Mouse (Mus musculus): ENCODE results near the gene Dact3. TPM values are rescaled to one million over a fixed set of nuclear protein-coding genes. Genes with fewer than 3 reads are reported as not detected.

Gene Dact3
- polyA plus RNA-seq, 1 experiment from 2014 or later = 3.5 TPM

GRCm38 (mm10) chr7:16872478-16872877 lies 2.6 kb upstream of the Dact3 start:
- H3K27ac ChIP-seq (ENCODE audit: low read depth, low read length) = no peak overlapping the region
- ATAC-seq = no peak
- no peak overlapping the region for H3K4me3 ChIP-seq (ENCODE audit: low read length)
- no peak overlapping the region for H3K9ac ChIP-seq (ENCODE audit: low read depth, low read length)
- WGBS = 91% methylated on average over 9 of the region's 9 CpGs
- H3K27me3 ChIP-seq (replicated peaks; ENCODE audit: control insufficient read depth, insufficient read depth, low read length) = no peaks in the 10 kb centered on the region
- H3K9me3 ChIP-seq (ENCODE audit: control insufficient read depth, low read length) = no peaks in the 10 kb centered on the region
- H3K36me3 ChIP-seq (ENCODE audit: control insufficient read depth, insufficient read depth, low read length) = no peaks in the 10 kb centered on the region
- H3K4me1 ChIP-seq (ENCODE audit: control insufficient read depth, insufficient read depth, low read depth, low read length) = peaks cover 14% of the 10 kb centered on the region
- H3K4me2 ChIP-seq (ENCODE audit: low read length) = no peak overlapping the region

GRCm38 (mm10) chr7:16873392-16873791 lies 1.7 kb upstream of the Dact3 start:
- Histone ChIP-seq H3K36me3 (ENCODE audit: control insufficient read depth, insufficient read depth, low read length) (no peaks in the 10 kb centered on the region), H3K4me2 (ENCODE audit: low read length) (no peak overlapping the region; the same call in 1 of the 2 replicates), H3K4me1 (ENCODE audit: control insufficient read depth, insufficient read depth, low read depth, low read length) (peaks cover 14% of the 10 kb centered on the region), H3K27ac (ENCODE audit: low read depth, low read length) (no peak overlapping the region), H3K9ac (ENCODE audit: low read depth, low read length) (no peak overlapping the region), H3K4me3 (ENCODE audit: low read length) (no peak overlapping the region), H3K9me3 (ENCODE audit: control insufficient read depth, low read length) (no peaks in the 10 kb centered on the region), H3K27me3 (replicated peaks; ENCODE audit: control insufficient read depth, insufficient read depth, low read length) (no peaks in the 10 kb centered on the region)
- 93% methylated on average over 4 of the region's 4 CpGs for WGBS
- ATAC-seq = no peak

GRCm38 (mm10) chr7:16874190-16874589 lies 927 bp upstream of the Dact3 start:
- no peaks in the 10 kb centered on the region for H3K9me3 ChIP-seq (ENCODE audit: control insufficient read depth, low read length)
- WGBS = 4% methylated on average over 17 of the region's 17 CpGs
- peaks cover 14% of the 10 kb centered on the region for H3K4me1 ChIP-seq (ENCODE audit: control insufficient read depth, insufficient read depth, low read depth, low read length)
- no peaks in the 10 kb centered on the region for H3K27me3 ChIP-seq (replicated peaks; ENCODE audit: control insufficient read depth, insufficient read depth, low read length)
- no peaks in the 10 kb centered on the region for H3K36me3 ChIP-seq (ENCODE audit: control insufficient read depth, insufficient read depth, low read length)
- no peak for ATAC-seq
- H3K27ac ChIP-seq (ENCODE audit: low read depth, low read length) = peak overlapping the region; percentile 72
- peak overlapping the region; percentile 41 for H3K9ac ChIP-seq (ENCODE audit: low read depth, low read length)
- peak overlapping the region; percentile 84 for H3K4me3 ChIP-seq (ENCODE audit: low read length)
- peak overlapping the region; percentile 58 for H3K4me2 ChIP-seq (ENCODE audit: low read length)

- peaks cover 13% of the 10 kb centered on the region for H3K4me1 ChIP-seq (ENCODE audit: control insufficient read depth, insufficient read depth, low read depth, low read length)
- 0% methylated on average over 32 of the region's 33 CpGs for WGBS
- peak overlapping the region; percentile 89 for H3K27ac ChIP-seq (ENCODE audit: low read depth, low read length)
- no peaks in the 10 kb centered on the region for H3K9me3 ChIP-seq (ENCODE audit: control insufficient read depth, low read length)
- peak overlapping the region; percentile 84 for H3K4me3 ChIP-seq (ENCODE audit: low read length)
- H3K36me3 ChIP-seq (ENCODE audit: control insufficient read depth, insufficient read depth, low read length) = no peaks in the 10 kb centered on the region
- peak overlapping the region; percentile 76 for H3K4me2 ChIP-seq (ENCODE audit: low read length)
- H3K9ac ChIP-seq (ENCODE audit: low read depth, low read length) = peak overlapping the region; percentile 93; the same call in 1 of the 2 replicates
- ATAC-seq = peak; percentile 96
- no peaks in the 10 kb centered on the region for H3K27me3 ChIP-seq (replicated peaks; ENCODE audit: control insufficient read depth, insufficient read depth, low read length)
Observed at GRCm38 (mm10) chr7:16874756-16875309, 284 bp upstream of the Dact3 start.

GRCm38 (mm10) chr7:16875326-16875725 lies 209 bp downstream of the Dact3 start:
- no peaks in the 10 kb centered on the region for H3K27me3 ChIP-seq (replicated peaks; ENCODE audit: control insufficient read depth, insufficient read depth, low read length)
- peak overlapping the region; percentile 93 for H3K9ac ChIP-seq (ENCODE audit: low read depth, low read length)
- H3K27ac ChIP-seq (ENCODE audit: low read depth, low read length) = peak overlapping the region; percentile 89
- H3K4me1 ChIP-seq (ENCODE audit: control insufficient read depth, insufficient read depth, low read depth, low read length) = peaks cover 13% of the 10 kb centered on the region
- H3K4me3 ChIP-seq (ENCODE audit: low read length) = peak overlapping the region; percentile 84
- ATAC-seq = peak; percentile 55
- H3K9me3 ChIP-seq (ENCODE audit: control insufficient read depth, low read length) = no peaks in the 10 kb centered on the region
- 0% methylated on average over 40 of the region's 42 CpGs for WGBS
- H3K36me3 ChIP-seq (ENCODE audit: control insufficient read depth, insufficient read depth, low read length) = no peaks in the 10 kb centered on the region
- H3K4me2 ChIP-seq (ENCODE audit: low read length) = peak overlapping the region; percentile 76

- Histone ChIP-seq H3K4me2 (ENCODE audit: low read length) (peak overlapping the region; percentile 76), H3K36me3 (ENCODE audit: control insufficient read depth, insufficient read depth, low read length) (no peaks in the 10 kb centered on the region), H3K9me3 (ENCODE audit: control insufficient read depth, low read length) (no peaks in the 10 kb centered on the region), H3K4me1 (ENCODE audit: control insufficient read depth, insufficient read depth, low read depth, low read length) (peaks cover 13% of the 10 kb centered on the region), H3K27me3 (replicated peaks; ENCODE audit: control insufficient read depth, insufficient read depth, low read length) (no peaks in the 10 kb centered on the region), H3K9ac (ENCODE audit: low read depth, low read length) (peak overlapping the region; percentile 93), H3K4me3 (ENCODE audit: low read length) (peak overlapping the region; percentile 84), H3K27ac (ENCODE audit: low read depth, low read length) (no peak overlapping the region)
- no peak for ATAC-seq
- WGBS = 7% methylated on average over 11 of the region's 11 CpGs
Observed at GRCm38 (mm10) chr7:16876006-16876405, 889 bp downstream of the Dact3 start.

GRCm38 (mm10) chr7:16876608-16877007 lies 1.5 kb downstream of the Dact3 start:
- Histone ChIP-seq H3K4me1 (ENCODE audit: control insufficient read depth, insufficient read depth, low read depth, low read length) (peaks cover 13% of the 10 kb centered on the region), H3K4me2 (ENCODE audit: low read length) (peak overlapping the region; percentile 76), H3K36me3 (ENCODE audit: control insufficient read depth, insufficient read depth, low read length) (no peaks in the 10 kb centered on the region), H3K27ac (ENCODE audit: low read depth, low read length) (no peak overlapping the region), H3K9ac (ENCODE audit: low read depth, low read length) (peak overlapping the region; percentile 93), H3K27me3 (replicated peaks; ENCODE audit: control insufficient read depth, insufficient read depth, low read length) (no peaks in the 10 kb centered on the region), H3K9me3 (ENCODE audit: control insufficient read depth, low read length) (no peaks in the 10 kb centered on the region), H3K4me3 (ENCODE audit: low read length) (peak overlapping the region; percentile 84)
- ATAC-seq = no peak
- WGBS = 4% methylated on average over 11 of the region's 13 CpGs

GRCm38 (mm10) chr7:16877717-16878116 lies 2.6 kb downstream of the Dact3 start:
- H3K4me2 ChIP-seq (ENCODE audit: low read length) = no peak overlapping the region
- no peak for ATAC-seq
- no peaks in the 10 kb centered on the region for H3K36me3 ChIP-seq (ENCODE audit: control insufficient read depth, insufficient read depth, low read length)
- H3K4me1 ChIP-seq (ENCODE audit: control insufficient read depth, insufficient read depth, low read depth, low read length) = peaks cover 13% of the 10 kb centered on the region
- WGBS = 89% methylated on average over 3 of the region's 3 CpGs
- no peak overlapping the region for H3K9ac ChIP-seq (ENCODE audit: low read depth, low read length)
- no peaks in the 10 kb centered on the region for H3K9me3 ChIP-seq (ENCODE audit: control insufficient read depth, low read length)
- no peaks in the 10 kb centered on the region for H3K27me3 ChIP-seq (replicated peaks; ENCODE audit: control insufficient read depth, insufficient read depth, low read length)
- H3K27ac ChIP-seq (ENCODE audit: low read depth, low read length) = no peak overlapping the region
- H3K4me3 ChIP-seq (ENCODE audit: low read length) = no peak overlapping the region

- Histone ChIP-seq H3K4me2 (ENCODE audit: low read length) (no peak overlapping the region), H3K36me3 (ENCODE audit: control insufficient read depth, insufficient read depth, low read length) (peaks cover 5% of the 10 kb centered on the region), H3K4me1 (ENCODE audit: control insufficient read depth, insufficient read depth, low read depth, low read length) (peaks cover 13% of the 10 kb centered on the region), H3K27ac (ENCODE audit: low read depth, low read length) (no peak overlapping the region), H3K4me3 (ENCODE audit: low read length) (no peak overlapping the region), H3K9me3 (ENCODE audit: control insufficient read depth, low read length) (no peaks in the 10 kb centered on the region; the same call in 1 of the 2 replicates), H3K27me3 (replicated peaks; ENCODE audit: control insufficient read depth, insufficient read depth, low read length) (peaks cover 18% of the 10 kb centered on the region), H3K9ac (ENCODE audit: low read depth, low read length) (no peak overlapping the region)
- ATAC-seq = no peak
- WGBS = 18% methylated on average over 7 of the region's 9 CpGs
Observed at GRCm38 (mm10) chr7:16879796-16880547, 4.9 kb downstream of the Dact3 start.

Data from hindbrain, embryonic 16.5 days (tissue).